Mouse (Mus musculus) heart, embryonic 14.5 days (tissue): ENCODE data around the gene Rgs6. TPM values are rescaled to one million over a fixed set of nuclear protein-coding genes. Genes with fewer than 3 reads are reported as not detected.

Experiments
- ATAC-seq: fragments of 200-750 bp; cut with Nextera tagmentation; 2 replicates; pipeline ENCODE4 v1.8.0; 2017; ENCODE audit warnings: low read depth, moderate TSS enrichment; ENCODE audit not compliant: insufficient number of reproducible peaks, insufficient read depth, low FRiP score
- H3K27ac ChIP-seq, 2 experiments: fragments of 200-500 bp in 1 of 2; fragments of 300-500 bp in 1 of 2; sonication (generic) in 1 of 2; replicated peaks in 1 of 2; 2 replicates each; pipeline ENCODE4 v1.5.1; 2012 to 2014; ENCODE audit warnings: low read depth in 2 of 2, low read length in 2 of 2, control low read depth in 1 of 2, mild to moderate bottlenecking in 1 of 2, mixed read lengths in 1 of 2; ENCODE audit not compliant: control insufficient read depth in 1 of 2, insufficient read depth in 1 of 2
- H3K27me3 ChIP-seq: fragments of 300-500 bp; sonication (generic); 2 replicates; pipeline ENCODE4 v1.6.1; 2014; ENCODE audit warnings: mild to moderate bottlenecking, low read length, control low read depth; ENCODE audit not compliant: control insufficient read depth, insufficient read depth
- H3K36me3 ChIP-seq: fragments of 300-500 bp; sonication (generic); 2 replicates; pipeline ENCODE4 v1.6.1; 2014; ENCODE audit warnings: mild to moderate bottlenecking, control low read depth, low read length, mixed read lengths; ENCODE audit not compliant: control insufficient read depth, insufficient read depth
- H3K4me1 ChIP-seq, 2 experiments: fragments of 200-500 bp in 1 of 2; fragments of 300-500 bp in 1 of 2; sonication (generic) in 1 of 2; 2 replicates each; pipeline ENCODE4 v1.6.1; 2012 to 2014; ENCODE audit warnings: low read length in 2 of 2, control low read depth in 1 of 2, mixed read lengths in 1 of 2; ENCODE audit not compliant: control insufficient read depth in 2 of 2, insufficient read depth in 2 of 2
- H3K4me2 ChIP-seq: fragments of 300-500 bp; sonication (generic); 2 replicates; pipeline ENCODE4 v1.6.1; 2014; ENCODE audit warnings: mild to moderate bottlenecking, low read length
- H3K4me3 ChIP-seq, 2 experiments: fragments of 200-500 bp in 1 of 2; fragments of 300-500 bp in 1 of 2; sonication (generic) in 1 of 2; 2 replicates each; pipeline ENCODE4 v1.5.1; 2012 to 2014; ENCODE audit warnings: low read length in 2 of 2, mild to moderate bottlenecking in 2 of 2, control low read depth in 1 of 2, low read depth in 1 of 2, moderate library complexity in 1 of 2; ENCODE audit not compliant: control insufficient read depth in 1 of 2, insufficient read depth in 1 of 2
- H3K9ac ChIP-seq: fragments of 300-500 bp; sonication (generic); 2 replicates; pipeline ENCODE4 v1.6.1; 2014; ENCODE audit warnings: mild to moderate bottlenecking, low read length
- H3K9me3 ChIP-seq: fragments of 300-500 bp; sonication (generic); 2 replicates; pipeline ENCODE4 v1.6.1; 2016; ENCODE audit warnings: low read length, control low read depth; ENCODE audit not compliant: control insufficient read depth
- WGBS: fragments of 180-500 bp; shearing (Covaris S2); extraction: QIAGEN DNeasy Blood & Tissue Kit; methylation state at CpG from one replicate; pipeline ENCODE4 v1.1.7; 2014; 5-methylcytosine and 5-hydroxymethylcytosine counted together
- polyA plus RNA-seq: library from polyadenylated mRNA; unstranded; fragments of >200 nt; fragmentation: Nextera tagmentation; extraction: Ambion mirVana; gene quantifications from 2 replicates; pipeline ENCODE4 v1.2.1, GENCODE M21; 2014

Rgs6 gene
- polyA plus RNA-seq, 1 experiment from 2014 or later, result 17.8 TPM

DNA sequence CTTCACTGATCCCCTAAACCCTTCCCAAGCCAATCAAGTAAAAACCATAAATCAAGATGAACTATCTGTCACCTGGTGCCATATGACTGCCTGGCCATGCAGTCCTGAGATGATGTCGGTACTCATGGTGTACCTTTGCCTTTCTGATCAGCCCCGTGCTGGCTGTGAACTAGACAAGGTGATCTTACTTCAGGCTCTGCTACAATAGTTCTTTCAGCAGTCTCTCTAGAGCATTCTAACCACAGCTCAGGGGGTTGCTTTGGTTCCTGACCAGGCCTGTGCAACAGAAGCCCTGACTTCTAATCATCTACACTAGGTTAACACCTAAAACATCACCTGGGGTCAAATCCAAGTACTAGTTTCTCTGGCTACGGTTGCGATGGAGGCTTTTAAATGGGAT, 521.4 kb downstream of the Rgs6 start:
- no peaks in the 10 kb centered on the region for H3K27me3 ChIP-seq
- H3K4me1 ChIP-seq, result peaks cover 12 to 25% of the 10 kb centered on the region in 2 experiments
- H3K27ac ChIP-seq, result peak overlapping the region in 1 of 2 experiments; percentile 55; a peak in 1 of 4 replicates
- no peak overlapping the region for H3K4me3 ChIP-seq
- no peak overlapping the region for H3K4me2 ChIP-seq
- no peak overlapping the region for H3K9ac ChIP-seq
- WGBS, result 88% methylated on average over 4 of the region's 4 CpGs
- no peak for ATAC-seq
- no peaks in the 10 kb centered on the region for H3K9me3 ChIP-seq
- no peaks in the 10 kb centered on the region for H3K36me3 ChIP-seq

DNA sequence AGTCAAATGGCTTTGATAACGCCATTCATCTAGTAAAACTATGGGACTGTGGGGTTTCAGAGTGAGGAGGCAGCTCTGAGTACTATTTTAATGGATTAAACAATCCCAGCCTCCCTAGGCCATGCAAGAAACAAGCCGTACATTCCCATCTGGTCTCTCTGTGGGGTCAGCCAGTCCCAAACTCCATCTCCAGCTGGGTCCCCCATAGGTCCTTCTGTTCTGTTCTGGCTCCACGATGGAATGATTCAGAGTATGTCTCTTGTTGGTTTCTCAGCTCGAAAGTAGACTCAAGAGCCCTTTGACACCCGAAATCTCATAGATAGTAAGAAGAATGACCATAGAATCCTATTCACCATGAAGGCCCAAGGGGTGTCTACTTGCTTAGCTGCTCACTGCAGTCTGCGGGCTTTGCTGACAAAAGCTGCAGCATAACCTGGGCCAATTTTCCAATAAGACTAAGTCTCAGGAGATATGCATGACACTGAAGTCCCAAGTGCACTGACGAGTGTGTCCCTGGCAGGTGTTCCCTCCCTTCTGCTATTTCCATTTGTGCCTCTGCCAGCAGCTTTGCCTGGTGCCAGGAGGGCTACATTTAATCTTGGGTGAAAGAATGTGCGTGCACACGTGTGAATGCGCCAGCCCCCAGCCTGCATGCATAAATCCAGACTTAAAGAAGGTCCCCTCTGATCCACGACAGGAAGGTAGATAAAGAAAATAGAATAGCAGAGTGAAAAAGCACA, 522.0 kb downstream of the Rgs6 start:
- H3K9me3 ChIP-seq, result no peaks in the 10 kb centered on the region
- 52% methylated on average over 11 of the region's 11 CpGs for WGBS
- no peak overlapping the region for H3K9ac ChIP-seq
- peak overlapping the region; percentile 10 to 55; a peak in 2 of 4 replicates for H3K27ac ChIP-seq
- H3K36me3 ChIP-seq, result no peaks in the 10 kb centered on the region
- H3K4me1 ChIP-seq, result peaks cover 12 to 25% of the 10 kb centered on the region in 2 experiments
- ATAC-seq, result peak; percentile 41; the same call in 1 of the 2 replicates
- no peak overlapping the region for H3K4me2 ChIP-seq
- no peaks in the 10 kb centered on the region for H3K27me3 ChIP-seq
- H3K4me3 ChIP-seq, result no peak overlapping the region

DNA sequence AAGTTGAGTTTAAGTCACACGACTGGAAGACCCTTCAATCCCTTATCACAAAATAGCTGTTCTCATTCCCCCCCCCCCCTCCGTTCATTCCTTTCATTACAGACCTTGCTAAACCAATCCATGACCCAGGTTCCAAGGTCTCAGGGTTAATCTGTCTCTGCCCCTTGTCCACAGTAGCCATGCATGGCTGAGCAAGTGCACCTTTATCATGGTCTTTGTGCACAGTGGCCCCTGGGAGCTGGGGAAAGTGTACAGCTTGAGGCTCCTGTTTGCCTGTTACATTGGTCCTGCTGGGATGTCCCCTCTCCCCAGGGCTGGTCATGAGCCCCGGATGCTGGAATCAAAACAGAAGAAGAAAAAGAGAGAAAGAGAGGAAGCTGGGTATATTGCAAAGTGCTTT, 522.6 kb downstream of the Rgs6 start:
- Histone ChIP-seq H3K9ac (no peak overlapping the region), H3K9me3 (no peaks in the 10 kb centered on the region), H3K4me2 (no peak overlapping the region), H3K4me1 (peaks cover 12 to 23% of the 10 kb centered on the region in 2 experiments), H3K27ac (peak overlapping the region in 1 of 2 experiments; percentile 55; a peak in 1 of 4 replicates), H3K36me3 (no peaks in the 10 kb centered on the region), H3K4me3 (no peak overlapping the region), H3K27me3 (no peaks in the 10 kb centered on the region)
- 34% methylated on average over 3 of the region's 3 CpGs for WGBS
- ATAC-seq, result no peak

DNA sequence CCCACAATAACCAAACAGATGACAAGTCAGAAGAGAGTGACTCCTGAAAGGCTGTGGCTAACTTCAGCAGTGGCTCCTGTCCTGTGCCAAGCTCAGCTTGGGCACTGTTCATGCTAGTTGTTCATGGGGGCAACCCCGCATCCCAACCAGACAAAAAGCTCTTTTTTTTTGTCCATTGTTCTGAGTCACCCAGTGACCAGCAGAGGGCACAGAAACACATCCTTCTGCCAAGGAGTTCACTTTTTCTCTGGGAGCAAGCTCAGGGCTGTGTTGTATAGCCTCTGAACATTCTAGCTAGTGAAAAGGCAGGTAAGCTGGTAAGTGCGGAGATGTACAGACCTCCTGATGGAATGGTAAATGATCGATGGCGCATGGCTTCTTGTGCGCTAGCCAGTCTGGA, 524.2 kb downstream of the Rgs6 start:
- Histone ChIP-seq H3K9me3 (no peaks in the 10 kb centered on the region), H3K9ac (no peak overlapping the region), H3K4me1 (peaks cover 6 to 14% of the 10 kb centered on the region in 2 experiments), H3K4me2 (no peak overlapping the region), H3K27me3 (no peaks in the 10 kb centered on the region), H3K27ac (no peak overlapping the region), H3K36me3 (no peaks in the 10 kb centered on the region), H3K4me3 (no peak overlapping the region)
- WGBS, result 79% methylated on average over 5 of the region's 5 CpGs
- ATAC-seq, result no peak

DNA sequence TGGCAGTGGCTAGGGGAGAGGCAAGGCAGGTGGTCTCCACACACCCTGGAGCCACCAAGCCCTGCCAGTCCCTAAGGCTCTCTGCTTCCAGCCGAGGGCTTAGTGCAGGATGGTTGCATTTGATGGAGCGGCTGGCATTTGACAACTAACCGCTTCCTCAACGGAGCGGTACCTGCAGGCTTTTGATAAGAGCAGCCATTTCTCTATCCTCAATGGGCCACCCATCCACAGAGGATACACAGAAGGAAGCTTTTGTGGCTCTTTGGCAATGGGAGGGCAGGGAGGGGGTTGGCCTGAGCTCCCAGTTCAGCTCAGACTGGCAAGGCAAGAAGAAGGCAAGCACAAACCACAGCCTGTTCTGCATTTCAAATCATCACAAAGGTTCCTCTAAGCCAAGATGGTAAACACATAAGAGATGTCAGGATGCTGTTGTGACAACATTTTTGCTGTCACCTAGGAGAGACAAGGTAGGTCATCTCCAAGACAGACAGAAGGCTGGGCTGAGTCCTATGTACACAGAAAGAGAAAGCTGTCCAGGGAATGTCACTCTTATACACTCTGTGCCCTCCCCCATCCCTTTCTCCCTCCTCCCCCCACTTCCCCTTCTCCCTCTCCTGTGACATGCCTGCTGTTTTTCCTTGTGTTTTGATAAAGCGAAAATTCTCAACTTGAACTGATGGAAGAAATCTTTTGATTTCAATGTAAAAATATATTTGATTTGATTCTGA, 525.0 kb downstream of the Rgs6 start:
- Histone ChIP-seq H3K27me3 (no peaks in the 10 kb centered on the region), H3K4me1 (peaks cover 6 to 14% of the 10 kb centered on the region in 2 experiments), H3K4me3 (no peak overlapping the region), H3K27ac (no peak overlapping the region), H3K36me3 (no peaks in the 10 kb centered on the region), H3K4me2 (no peak overlapping the region), H3K9ac (no peak overlapping the region), H3K9me3 (no peaks in the 10 kb centered on the region)
- ATAC-seq, result no peak
- whole genome bisulfite sequencing, result 78% methylated on average over 6 of the region's 6 CpGs

DNA sequence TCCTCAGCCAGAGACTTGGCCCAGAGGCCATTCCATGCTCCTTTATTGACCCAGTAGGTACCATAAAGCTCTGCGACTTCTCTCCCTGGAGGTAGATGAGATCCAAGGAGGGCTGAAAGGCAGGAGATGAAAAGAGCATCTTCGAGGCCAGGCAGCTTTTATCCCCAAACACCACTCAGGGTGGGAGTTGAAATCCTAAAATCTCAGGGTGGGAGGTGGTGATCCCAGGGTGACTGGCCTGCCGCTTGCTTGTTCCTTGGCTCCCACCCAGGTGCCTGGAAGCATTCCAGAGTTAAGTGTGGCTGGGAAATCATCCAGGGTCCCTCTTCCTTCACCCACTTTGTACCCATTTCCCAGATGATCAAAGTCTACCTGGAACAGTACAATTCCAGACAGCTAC, 525.9 kb downstream of the Rgs6 start:
- ATAC-seq, result no peak
- Histone ChIP-seq H3K36me3 (no peaks in the 10 kb centered on the region), H3K27ac (no peak overlapping the region), H3K27me3 (no peaks in the 10 kb centered on the region), H3K4me2 (no peak overlapping the region), H3K9ac (no peak overlapping the region), H3K4me1 (peaks cover 6 to 14% of the 10 kb centered on the region in 2 experiments), H3K9me3 (no peaks in the 10 kb centered on the region), H3K4me3 (no peak overlapping the region)
- WGBS, result 69% methylated on average over 3 of the region's 3 CpGs

DNA sequence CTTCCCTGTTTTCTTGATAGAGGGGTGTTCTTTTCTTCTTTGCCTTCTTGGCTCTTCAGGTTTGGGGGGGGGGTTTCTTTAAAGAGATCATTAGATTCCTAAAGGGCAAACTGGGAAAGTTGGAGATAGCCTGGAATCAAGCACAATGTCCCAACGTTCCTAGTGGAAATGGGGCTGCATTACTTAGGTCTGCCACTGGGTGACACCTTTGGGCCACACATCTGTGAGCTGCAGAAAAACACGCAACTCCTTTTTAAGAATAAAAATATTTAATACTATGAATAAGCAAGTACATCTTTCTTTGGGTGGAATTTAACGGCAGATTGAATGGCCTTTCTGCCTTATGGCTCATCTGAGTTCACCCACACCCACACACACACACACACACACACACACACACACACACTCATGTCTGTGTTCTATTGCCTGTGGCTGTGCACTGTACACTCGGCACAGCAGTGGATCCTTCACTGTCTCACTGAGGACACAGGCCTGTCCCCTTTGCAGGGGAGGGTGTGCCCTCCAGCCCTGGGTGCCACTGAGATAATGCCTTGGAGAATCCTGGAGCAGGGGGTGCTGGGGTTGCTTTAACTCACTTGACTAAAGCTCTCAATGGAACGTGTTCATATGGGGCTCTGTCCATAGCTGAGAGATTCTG, 526.4 kb downstream of the Rgs6 start:
- ATAC-seq, result no peak
- no peak overlapping the region for H3K9ac ChIP-seq
- no peaks in the 10 kb centered on the region for H3K27me3 ChIP-seq
- H3K36me3 ChIP-seq, result no peaks in the 10 kb centered on the region
- 36% methylated on average over 5 of the region's 5 CpGs for WGBS
- no peak overlapping the region for H3K4me3 ChIP-seq
- peaks cover 6 to 14% of the 10 kb centered on the region in 2 experiments for H3K4me1 ChIP-seq
- no peak overlapping the region for H3K27ac ChIP-seq
- no peaks in the 10 kb centered on the region for H3K9me3 ChIP-seq
- H3K4me2 ChIP-seq, result no peak overlapping the region
